Mouse (Mus musculus): ENCODE measurements around the gene Pcbd2.

DNA sequence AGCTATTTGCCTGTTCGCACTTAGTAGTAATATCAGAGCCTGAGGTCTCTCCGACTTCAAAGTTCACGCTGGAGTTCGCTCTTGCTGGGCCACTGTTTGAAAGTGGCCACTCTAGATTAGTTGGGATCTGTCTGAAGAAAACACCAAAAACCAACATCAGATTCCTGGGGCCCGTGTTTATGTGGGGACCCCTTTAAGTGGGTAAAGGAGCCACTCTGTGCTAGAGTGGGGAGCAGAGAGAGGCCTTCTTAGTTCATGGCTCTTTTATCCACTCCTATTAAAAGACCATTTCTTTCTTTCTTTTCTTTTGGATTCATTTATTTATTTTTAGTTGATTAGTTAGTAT is 12.0 kb upstream of the Pcbd2 start:
- no peak for TF ChIP-seq REST (IDR thresholded peaks at IDR 0.05; ENCODE audit: insufficient read depth, insufficient read length)
- TF ChIP-seq POLR2A (IDR thresholded peaks at IDR 0.05; ENCODE audit: insufficient read length, low read depth): no peak
